Mouse (Mus musculus) erythroblast, adult 5-6 weeks (primary cell): ENCODE data around the gene Rfx7. TPM values are rescaled to one million over a fixed set of nuclear protein-coding genes. Genes with fewer than 3 reads are reported as not detected.
A peak's percentile ranks its signal among the peaks of the same experiment; 100 is the strongest.
"Not testable (repeated sequence)": the region's sequence is repeated elsewhere in the genome, so short reads cannot be mapped to it uniquely, and the experiment has no call there.

Experiments
- ATAC-seq: replicated peaks from 2 replicates; pipeline ENCODE4 v1.8.0; 2016; ENCODE audit warnings: moderate number of reproducible peaks, mild to moderate bottlenecking, moderate TSS enrichment, inconsistent platforms; ENCODE audit not compliant: poor library complexity, low FRiP score, severe bottlenecking
- total RNA-seq, 2 experiments: library from RNA; stranded (forward) in 1 of 2; stranded (reverse) in 1 of 2; fragments of 150-400 nt in 1 of 2; fragments of 200-764, 138-1000 nt in 1 of 2; gene quantifications; 2 replicates each; pipeline versions ENCODE4 v1.2.3 to v1.2.4; 2015 to 2017; ENCODE audit warnings: low replicate concordance in 2 of 2

The Rfx7 gene
- total RNA-seq, 2 experiments from 2014 or later = 5.4 to 12.9 TPM

DNA sequence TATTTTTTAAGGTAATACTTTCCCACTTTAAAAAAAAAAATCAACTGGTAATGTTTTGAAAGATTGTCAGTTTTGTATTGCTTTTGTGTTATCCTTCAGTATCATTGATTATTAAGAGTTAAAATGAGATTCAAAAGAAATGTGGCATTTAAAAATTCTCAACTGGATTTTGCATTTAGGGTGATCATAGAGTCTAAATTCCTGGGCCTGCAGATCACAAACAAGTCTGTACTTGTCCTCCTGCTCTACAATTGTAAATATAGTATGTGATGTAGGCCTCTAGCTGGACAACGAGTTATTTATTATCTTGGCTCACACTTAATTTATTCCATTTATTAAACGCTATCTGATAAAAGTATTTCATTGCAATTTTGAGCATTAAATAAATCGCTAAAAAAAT is 3.4 kb downstream of the Rfx7 start:
- no peak for ATAC-seq

DNA sequence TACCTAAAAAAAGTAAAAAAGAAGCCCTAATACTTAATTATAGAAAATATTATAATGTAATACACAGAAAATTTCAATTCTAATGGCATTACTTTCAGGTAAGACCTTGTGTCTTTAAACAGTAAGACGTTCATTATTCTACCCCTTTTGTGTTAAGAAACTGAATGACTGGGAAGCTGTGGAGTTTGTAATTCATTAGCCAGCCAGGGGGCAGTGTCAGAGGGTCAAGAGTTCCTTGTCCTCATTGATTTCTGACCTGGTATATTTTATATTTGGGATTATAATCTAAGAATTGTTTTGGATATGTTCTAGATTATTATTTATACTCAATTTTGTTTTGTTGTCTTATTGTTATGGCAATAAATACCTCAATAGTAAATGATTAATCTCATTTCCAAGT is 5.0 kb downstream of the Rfx7 start:
- ATAC-seq = no peak

DNA sequence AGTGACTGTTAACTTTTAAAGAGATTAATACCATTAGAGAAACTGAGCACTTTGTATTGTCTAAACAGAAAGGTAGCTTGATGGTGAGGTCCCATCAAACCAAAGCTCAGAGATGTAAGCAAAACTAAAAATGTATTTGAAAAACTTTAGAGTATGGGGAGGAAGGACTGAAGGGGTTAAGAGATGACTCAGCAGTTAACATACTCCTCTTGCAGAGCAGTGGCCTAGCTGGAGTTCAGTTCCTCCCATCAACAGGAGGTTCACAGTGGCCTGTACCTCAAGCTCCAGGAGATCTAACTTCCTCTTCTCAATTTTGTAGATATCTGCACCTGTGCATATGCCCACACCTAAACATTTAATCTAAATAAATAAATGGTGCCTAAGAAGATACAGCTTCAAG is 11.6 kb downstream of the Rfx7 start:
- ATAC-seq = peak; percentile 69

DNA sequence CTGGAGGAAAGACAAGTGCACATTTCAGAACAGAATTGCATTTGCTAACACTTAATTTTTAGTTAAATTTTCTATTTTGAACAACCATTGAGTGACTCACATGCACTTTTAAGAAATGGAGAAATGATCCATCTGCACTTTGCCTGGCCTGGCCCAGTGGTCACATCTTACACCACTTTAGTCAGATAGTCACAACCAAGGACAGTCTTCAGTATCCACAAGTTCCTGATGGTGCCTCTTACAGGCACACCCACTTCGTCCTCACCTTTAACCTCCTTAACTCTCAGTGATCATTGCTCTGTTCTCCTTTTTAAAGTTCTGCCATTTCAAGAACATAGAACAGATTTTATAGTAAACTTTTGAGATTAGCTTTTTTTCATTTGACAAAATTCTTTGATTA is 26.7 kb downstream of the Rfx7 start:
- ATAC-seq = no peak

DNA sequence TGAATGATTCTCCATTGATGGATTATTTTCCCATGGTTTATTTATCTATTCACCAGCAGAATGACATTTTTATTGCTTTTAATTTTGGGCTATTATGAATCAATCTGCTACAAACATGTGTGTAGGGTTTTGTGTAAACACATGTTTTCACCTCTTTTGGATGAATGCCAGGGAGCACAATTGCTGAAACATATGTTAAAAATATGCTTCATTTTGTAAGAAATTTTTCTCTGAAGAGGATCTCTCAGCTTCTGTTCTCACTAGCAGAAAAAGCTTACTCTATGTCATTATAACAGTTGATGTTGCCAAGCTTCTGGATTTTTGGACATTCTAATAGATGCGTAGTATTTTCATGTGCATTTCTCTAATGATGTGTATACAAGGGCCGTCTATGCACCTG is 28.3 kb downstream of the Rfx7 start:
- no peak for ATAC-seq

DNA sequence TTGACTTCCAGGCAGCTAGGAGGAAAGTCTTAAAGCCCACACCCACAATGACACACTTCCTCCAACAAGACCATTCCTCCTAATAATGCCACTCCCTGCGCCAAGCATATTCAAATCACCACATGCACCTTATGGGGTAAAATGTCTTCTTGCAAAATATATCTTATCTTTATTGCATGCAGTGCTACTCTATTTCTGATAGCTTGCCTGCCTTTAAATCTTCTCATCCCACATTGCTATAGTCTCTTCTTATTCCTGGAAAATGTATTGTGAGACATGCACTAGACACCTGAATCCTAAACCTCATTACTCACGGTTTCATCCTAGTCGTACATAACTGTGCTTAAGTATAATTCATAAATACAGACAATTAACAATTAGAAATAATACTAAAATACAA is 31.2 kb downstream of the Rfx7 start:
- no peak for ATAC-seq

DNA sequence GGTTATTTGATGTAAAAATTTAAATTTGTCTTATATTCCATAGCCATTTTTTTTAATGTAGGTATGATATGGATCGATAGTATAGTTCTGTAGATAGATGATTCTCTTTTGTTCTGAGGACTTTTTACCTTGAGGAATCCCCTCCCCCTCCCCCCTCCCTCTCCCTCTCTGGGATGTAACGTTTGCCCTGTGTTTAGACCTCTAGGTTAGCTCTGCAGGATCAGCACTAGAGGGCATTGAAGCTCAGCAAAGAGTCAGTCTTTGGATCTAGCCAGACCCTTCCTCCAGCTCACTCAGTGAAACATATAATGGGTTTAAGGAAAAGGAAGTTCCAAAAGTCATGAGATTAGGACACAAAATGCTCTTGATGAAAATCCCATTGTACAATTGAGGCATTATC is 35.1 kb downstream of the Rfx7 start:
- no peak for ATAC-seq

DNA sequence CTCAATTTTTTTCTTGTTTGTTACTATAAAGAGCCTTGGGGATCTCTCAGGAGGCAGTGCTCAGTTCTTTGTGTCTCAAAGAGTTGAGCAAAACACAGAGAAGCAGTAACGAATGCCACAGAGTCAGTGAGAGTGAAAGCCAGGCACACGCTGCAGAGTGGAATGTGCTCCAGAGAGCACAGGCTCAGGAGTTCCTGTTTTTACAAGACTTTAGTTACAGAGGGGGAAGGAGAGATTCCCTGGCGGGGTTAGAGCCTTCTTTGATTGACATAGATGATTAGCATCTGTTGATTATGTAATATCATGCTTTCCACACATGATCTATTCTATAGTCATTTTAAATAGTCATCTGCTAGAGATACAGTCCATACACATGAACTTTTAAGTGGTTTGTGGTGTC is 48.2 kb downstream of the Rfx7 start:
- no peak for ATAC-seq

DNA sequence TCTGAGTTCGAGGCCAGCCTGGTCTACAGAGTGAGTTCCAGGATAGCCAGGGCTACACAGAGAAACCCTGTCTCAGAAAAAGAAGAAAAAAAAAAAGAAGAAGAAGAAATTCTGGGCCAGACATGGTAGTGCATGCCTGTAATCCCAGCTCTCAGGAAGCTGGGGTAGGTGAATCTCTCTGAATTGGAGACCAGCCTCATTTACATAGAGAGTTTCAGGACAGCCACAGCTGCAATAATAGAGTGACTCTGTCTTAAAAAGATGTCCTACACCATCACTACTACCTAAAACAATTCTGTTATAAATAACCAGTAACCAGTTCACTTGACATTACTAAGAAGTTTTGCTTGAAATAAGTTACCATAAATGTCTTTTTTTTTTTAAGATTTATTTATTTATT is 58.8 kb downstream of the Rfx7 start:
- no peak for ATAC-seq

DNA sequence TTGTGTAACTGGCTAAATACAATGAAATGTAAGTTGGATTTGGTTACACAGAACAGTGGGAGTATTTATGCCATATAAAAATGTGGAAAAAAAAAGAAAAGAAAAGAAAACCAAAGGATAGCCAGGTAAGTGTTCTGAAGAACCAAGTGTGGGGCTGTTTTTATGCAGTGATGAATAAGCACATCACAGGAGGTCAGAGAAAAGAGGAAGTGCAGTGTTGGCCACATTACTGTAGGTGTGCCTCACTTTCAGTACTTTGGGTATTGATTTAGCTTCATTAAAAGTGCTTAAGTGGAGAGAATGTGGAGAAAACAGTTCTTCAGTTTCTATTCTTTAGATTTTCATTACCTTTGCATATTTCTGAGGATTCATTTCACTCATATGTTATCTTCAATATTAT is 60.0 kb downstream of the Rfx7 start:
- ATAC-seq = no peak

DNA sequence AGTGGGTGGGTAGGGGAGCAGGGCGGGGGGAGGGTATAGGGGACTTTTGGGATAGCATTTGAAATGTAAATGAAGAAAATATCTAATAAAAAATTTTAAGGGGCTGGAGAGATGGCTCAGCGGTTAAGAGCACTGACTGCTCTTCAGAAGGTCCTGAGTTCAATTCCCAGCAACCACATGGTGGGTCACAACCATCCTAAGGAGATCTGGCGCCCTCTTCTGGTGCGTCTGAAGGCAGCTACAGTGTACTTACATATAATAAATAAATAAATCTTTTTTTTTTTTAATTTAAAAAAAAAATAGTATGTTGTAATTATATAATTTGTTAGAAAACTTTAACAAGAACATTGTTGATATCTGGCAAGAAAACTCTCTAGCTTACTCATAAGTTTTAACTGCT is 62.6 kb downstream of the Rfx7 start:
- ATAC-seq = not testable (repeated sequence)

DNA sequence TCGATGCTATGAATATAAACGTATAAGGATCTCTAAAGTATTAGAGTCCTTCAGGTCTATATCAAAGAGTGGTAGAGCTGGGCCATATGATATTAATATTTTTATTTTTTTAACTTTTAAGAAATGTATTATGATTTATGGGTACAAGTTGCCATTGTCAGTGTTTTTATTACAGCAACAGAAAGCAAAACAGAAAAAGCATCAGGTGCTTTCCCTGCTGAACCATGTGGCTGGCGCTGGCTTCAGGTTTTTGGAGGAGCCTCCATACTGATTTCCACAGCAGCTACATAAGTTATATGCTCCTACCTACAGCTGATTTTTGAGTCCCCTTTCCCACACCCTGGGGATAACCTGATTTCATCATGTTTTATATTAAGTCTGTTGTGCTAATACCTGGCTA is 68.1 kb downstream of the Rfx7 start:
- ATAC-seq = no peak

DNA sequence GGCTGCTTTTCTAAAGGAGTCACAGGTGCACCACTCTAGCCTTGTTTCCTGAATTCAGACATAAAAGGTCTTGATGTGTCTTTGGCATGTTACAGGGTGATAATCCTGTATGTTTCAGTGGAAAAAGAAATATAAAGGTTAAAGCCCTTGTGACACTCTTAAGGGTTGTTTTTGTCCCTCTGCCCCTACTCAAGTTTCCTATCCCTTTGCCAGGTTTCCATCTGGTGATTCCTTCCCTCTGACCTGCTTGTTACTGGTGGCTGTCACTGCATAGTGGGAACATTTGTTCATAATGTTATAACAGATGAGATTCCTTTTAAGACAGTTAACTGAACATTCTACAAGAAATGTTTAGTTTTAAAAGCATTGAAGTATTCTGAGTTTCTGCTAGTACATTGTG is 77.7 kb downstream of the Rfx7 start:
- no peak for ATAC-seq

DNA sequence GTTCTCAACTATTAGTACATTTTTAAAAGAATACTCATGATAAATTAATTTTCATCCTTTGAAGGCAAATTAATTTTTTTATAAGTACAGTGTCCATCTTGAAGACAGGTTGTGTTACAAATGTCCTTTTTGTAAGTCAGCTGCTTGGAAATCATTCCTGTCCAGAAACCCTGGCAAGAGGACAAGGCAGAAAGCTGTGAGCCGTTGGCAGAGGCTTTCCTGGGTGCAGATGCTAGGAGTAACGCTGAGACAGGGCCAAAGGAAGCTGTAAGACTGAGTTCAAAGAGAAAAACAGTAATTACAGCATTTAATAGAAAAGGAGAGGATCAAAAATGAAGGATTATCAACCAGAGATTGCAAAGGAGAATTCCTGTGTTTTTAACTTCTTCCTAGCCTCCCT is 81.8 kb downstream of the Rfx7 start:
- ATAC-seq = no peak

DNA sequence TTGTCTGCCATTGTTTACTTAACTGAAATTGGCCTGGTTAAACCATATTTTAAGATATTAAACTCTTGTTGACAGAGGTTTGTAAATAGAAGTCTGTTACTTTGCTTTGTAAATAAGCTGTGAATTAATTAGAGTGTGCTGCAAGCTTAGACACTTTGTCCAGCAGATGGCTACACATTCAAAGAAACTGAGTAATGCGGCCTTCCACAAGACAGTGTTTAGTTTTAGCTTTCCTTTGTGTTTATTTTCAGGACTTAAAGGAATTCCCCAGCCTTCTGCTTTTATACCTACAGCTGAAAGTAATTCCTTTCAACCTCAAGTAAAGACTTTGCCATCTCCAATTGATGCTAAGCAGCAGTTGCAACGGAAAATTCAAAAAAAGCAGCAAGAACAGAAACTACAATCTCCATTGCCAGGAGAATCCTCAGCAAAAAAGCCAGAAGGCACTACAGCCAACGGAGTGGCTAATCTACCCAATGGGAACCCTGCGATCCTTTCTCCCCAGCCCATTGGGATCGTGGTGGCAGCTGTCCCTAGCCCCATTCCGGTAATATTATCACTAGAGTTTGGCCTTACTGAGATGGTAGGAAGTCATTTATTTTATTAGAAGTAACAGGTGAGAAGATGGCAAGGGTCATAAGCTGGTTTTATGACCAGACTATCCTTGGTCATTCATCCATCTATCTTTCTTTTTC is 82.9 kb downstream of the Rfx7 start:
- ATAC-seq = no peak

DNA sequence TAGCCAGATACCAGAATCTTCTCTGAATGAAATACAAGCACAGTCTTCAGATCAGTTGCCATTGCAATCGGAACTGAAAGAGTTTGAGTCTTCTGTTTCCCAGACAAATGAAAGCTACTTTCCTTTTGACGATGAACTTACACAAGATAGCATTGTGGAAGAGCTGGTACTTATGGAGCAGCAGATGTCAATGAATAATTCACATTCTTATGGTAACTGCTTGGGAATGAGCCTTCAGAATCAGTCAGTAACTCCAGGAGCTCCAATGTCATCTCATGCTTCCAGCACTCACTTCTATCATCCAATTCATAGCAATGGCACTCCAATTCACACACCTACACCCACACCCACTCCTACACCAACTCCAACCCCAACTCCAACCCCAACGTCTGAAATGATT is 86.0 kb downstream of the Rfx7 start:
- no peak for ATAC-seq

DNA sequence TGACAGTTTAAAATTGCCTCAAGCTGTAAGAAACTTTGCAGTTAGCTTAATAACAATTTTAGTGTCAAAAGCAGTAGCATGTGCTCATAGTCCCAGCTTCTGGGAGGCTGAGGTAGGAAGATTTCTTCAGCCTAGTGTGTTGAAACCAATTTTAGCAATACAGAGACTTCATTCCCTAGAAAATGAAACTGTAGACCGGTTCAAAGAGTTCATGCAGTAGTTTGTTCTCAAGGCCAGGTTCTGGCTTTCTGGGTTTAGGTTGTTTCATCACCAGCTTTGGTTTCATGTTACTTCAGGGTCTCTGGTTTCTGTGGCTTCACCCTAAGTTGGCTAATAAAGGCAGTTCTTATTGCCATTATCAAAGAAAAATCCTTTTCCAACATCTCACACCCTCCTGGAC is 91.6 kb downstream of the Rfx7 start:
- ATAC-seq = no peak

DNA sequence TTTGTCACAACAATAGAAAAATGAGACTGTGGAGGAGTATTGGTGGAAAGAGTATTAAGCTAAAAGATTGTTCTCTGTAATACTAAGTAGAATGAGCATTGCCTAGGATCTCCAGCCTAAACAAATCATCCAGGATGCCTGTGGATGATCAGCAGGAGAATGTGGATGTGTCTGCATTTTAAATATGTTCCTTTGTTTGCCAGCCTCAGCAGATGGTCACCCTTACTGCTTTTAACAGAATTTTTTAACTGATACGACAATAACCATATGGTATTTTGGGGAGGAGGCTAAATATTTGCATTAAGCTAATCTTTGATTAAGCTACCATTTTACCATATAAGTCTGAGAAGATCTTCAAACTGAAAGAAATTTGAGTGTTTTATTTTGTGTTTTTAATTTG is 95.6 kb downstream of the Rfx7 start:
- no peak for ATAC-seq

DNA sequence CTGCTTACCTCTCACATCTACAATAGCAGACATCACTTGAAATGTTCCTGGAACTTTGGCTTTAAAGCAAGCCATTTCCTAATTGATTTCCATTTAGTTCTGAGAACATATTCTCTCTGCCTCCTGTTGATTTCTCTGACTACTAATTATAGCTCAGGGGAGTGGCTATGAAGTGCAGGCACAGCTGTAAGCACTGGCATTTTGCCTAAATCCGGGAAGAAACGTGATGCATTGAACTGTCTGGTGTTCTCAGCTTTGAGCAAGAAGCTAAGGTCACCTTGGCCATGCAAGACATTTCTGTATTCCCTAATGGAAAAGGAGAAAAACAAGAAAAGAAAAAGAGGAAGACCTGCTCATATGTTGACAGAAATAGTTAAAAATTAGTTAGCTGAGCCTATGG is 96.6 kb downstream of the Rfx7 start:
- no peak for ATAC-seq

DNA sequence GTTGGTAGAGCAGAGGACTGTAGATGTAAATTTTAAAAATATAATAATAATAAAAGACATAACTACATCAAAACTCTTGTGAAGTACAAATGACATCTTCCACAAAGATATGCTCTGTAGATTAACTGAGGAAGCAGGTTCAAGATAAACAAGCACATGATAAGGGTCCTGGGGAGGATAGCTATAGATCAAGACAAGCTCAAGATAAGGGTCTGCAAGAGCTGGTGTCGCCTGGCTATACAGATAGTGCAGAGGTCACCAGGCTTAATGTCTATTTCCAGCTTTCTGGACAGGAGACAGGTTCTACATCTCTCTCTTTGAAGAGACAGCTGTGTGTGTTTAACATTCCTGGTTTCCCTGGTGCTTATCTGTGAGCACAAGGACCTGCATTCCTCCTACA is 100.2 kb downstream of the Rfx7 start:
- ATAC-seq = no peak

DNA sequence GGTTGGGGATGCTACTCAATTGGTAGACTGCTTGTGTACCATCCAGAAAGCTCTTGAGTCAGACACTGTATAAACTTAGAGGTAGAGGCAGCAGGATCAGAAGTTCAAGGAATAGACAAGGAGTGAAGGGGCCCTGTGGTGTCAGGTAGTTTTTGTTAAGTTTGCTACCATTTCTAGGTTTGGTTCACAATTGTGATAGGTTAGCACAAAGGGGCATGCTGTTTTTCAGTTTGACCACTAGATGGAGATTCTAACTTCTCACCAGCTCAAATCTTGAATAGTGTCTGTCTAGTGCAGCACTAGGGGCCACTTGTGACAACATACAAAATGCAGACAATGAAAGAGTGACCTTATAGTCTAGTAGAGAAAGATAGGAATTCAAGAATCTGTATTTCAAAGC is 103.1 kb downstream of the Rfx7 start:
- ATAC-seq = peak; percentile 67; the same call in 1 of the 2 replicates

DNA sequence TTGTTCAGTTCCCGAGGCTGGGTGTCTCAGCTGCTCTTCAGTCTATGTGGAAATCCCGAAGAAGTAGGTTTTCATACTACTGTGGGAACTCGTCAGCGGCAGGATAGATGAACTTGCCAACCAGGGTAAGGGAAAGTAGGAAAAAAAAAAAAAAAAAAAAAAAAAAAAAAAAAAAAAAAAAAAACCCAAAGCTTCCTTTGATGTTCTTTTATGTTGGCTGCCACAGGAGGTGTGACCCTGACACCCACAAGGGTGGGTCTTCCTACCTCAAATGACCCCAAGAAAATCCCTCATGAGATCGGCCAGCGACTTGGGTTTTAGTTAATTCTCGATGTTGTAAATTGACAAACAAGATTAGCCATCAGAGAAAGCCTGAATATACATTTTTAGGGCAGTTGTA is 104.5 kb downstream of the Rfx7 start:
- no peak for ATAC-seq
